Mouse (Mus musculus): ENCODE measurements around the gene Akt1s1. TPM values are rescaled to one million over a fixed set of nuclear protein-coding genes. Genes with fewer than 3 reads are reported as not detected.
A peak's percentile ranks its signal among the peaks of the same experiment; 100 is the strongest.

Gene Akt1s1
- polyA plus RNA-seq, 1 experiment from 2014 or later: 89.5 TPM

DNA sequence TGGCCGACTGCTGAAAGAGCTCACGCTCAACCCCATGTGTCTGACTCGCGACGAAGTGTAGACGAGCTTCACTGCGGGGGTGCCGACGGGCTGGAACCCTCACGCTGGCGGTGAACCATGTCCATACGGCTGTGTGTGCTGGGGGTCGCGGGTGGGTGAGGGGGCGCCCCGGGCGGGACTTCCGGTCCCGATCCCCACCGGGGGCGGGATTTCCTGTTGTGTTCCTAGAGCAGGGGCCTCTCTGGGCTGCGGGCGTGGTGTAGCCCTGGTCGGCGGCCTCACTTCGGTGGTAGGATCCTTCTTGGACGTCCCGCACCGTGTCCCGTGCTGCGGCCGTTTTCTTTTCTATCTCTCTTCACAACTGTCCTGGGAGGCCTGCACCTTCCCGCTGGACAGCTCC lies 1.4 kb downstream of the Akt1s1 start:
- WGBS: 1% methylated on average over 33 of the region's 33 CpGs
- H3K4me1 ChIP-seq: peaks cover 56% of the 10 kb centered on the region
- DNase-seq (ENCODE audit: low spot score): peak; percentile 86
- no peaks in the 10 kb centered on the region for H3K9me3 ChIP-seq (replicated peaks)
- H3K4me3 ChIP-seq: peak overlapping the region; percentile 85
- peak overlapping the region; percentile 97 for H3K27ac ChIP-seq (replicated peaks)
- no peaks in the 10 kb centered on the region for H3K27me3 ChIP-seq (ENCODE audit: low read depth, poor library complexity, severe bottlenecking)
- H3K36me3 ChIP-seq: peaks cover 39% of the 10 kb centered on the region

DNA sequence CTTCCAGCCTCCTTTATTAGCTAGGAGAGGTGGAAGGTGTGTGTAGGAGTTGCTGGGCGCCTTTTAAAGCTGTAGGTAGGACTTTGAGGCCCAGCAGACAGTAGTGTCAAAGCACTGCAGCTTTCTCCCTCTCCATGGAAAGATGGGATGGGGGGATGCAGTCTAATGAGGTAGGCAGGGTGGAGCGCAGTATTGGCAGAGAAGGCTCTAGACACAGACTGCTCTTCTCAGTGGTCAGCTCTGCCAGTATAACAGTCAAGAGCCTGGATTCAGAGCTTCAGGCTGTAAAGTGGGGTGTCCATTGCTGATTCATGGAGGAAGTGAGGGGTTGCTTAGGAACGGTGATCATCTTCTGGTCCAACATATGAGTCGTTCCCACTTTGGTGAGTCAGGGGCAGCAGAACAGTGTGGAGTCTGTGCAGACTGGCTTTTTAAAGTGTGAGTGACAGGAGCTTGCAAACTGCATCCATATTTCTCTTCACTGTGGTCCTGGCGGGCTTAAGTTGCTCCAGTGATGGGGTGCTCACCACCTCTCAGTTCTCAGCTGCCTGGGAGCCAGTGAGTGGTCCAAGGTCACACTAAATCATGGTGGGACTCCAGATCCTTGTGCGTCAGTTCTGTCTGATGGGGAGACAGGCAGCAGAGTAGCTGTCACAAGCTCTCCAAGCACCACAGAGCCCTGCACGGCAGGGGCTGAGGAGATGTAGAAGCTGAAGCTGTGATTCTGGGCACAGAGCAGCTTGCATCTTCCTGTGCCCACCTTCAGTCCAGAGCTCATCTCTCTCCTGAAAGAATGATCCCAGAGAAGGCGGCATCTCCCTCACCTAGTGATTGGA lies 2.2 kb downstream of the Akt1s1 start:
- H3K36me3 ChIP-seq: peaks cover 31% of the 10 kb centered on the region
- H3K27ac ChIP-seq (replicated peaks): peak overlapping the region; percentile 97
- DNase-seq (ENCODE audit: low spot score): no peak
- 84% methylated on average over 8 of the region's 8 CpGs for WGBS
- peaks cover 65% of the 10 kb centered on the region for H3K4me1 ChIP-seq
- H3K9me3 ChIP-seq (replicated peaks): no peaks in the 10 kb centered on the region
- H3K4me3 ChIP-seq: peak overlapping the region; percentile 85
- H3K27me3 ChIP-seq (ENCODE audit: low read depth, poor library complexity, severe bottlenecking): no peaks in the 10 kb centered on the region

DNA sequence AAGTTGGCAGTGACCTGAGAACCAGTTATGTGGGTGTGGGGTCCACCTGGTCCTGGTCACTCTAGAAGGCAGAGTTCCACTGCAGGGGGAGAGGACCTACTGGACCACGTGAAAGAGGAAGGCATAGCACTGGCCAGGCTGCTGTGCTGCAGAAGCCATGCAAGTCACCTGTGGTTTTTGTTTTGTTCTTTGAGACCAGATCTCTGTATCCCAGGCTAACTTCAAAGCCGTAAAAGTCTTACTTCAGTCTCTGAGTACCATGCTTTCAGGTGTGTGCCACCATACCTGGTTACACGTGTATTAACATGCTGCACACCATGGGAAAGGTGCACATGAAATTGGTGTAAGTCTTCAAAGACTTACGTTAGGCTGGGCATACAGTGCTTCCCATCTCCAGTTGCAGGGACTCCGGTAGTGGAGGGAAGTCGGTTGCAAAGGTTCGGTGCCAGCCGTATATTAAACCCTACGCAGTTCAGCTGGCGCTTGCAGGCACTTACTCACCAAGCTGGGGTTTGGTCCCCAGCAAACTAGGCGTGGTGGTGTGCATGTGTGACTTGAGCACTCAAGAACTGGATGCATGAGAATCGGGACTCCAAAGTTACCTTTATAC lies 2.9 kb downstream of the Akt1s1 start:
- peaks cover 23% of the 10 kb centered on the region for H3K36me3 ChIP-seq
- no peaks in the 10 kb centered on the region for H3K9me3 ChIP-seq (replicated peaks)
- 92% methylated on average over 12 of the region's 12 CpGs for WGBS
- H3K4me3 ChIP-seq: peak overlapping the region; percentile 85; the same call in 1 of the 2 replicates
- H3K27ac ChIP-seq (replicated peaks): no peak overlapping the region
- H3K4me1 ChIP-seq: peaks cover 71% of the 10 kb centered on the region
- no peak for DNase-seq (ENCODE audit: low spot score)
- H3K27me3 ChIP-seq (ENCODE audit: low read depth, poor library complexity, severe bottlenecking): no peaks in the 10 kb centered on the region

DNA sequence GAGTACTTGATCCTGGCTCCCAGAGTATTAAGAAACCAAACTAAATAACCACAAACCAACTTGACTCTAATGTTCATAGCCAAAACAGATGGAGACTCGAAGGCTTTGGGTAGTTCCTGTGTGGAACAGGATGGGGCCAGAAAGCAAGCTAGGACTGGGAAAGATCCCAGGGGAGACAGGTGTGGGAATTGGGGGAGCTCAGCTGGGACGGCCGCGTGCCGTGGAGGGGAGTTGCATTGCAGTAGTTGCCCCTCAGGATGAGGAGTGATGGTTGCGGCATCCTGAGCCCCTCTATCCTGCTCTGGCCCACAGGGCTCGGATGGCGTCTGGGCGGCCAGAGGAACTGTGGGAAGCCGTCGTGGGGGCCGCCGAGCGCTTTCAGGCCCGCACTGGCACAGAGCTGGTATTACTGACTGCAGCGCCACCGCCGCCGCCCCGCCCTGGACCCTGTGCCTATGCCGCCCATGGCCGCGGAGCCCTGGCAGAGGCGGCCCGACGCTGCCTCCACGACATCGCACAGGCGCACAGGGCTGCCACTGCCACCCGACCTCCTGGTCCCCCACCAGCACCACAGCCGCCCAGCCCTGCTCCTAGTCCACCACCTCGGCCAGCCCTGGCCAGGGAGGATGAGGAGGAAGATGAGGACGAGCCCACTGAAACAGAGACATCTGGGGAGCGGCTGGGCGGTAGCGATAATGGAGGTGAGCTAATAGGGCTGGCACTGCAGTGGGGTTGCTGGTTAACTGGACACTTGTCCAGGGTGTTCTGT lies 3.7 kb downstream of the Akt1s1 start:
- Histone ChIP-seq H3K36me3 (peaks cover 20% of the 10 kb centered on the region), H3K27ac (replicated peaks) (no peak overlapping the region), H3K4me3 (peak overlapping the region; percentile 28; the same call in 1 of the 2 replicates), H3K9me3 (replicated peaks) (no peaks in the 10 kb centered on the region), H3K4me1 (peaks cover 75% of the 10 kb centered on the region), H3K27me3 (ENCODE audit: low read depth, poor library complexity, severe bottlenecking) (no peaks in the 10 kb centered on the region)
- 93% methylated on average over 36 of the region's 36 CpGs for WGBS
- no peak for DNase-seq (ENCODE audit: low spot score)

DNA sequence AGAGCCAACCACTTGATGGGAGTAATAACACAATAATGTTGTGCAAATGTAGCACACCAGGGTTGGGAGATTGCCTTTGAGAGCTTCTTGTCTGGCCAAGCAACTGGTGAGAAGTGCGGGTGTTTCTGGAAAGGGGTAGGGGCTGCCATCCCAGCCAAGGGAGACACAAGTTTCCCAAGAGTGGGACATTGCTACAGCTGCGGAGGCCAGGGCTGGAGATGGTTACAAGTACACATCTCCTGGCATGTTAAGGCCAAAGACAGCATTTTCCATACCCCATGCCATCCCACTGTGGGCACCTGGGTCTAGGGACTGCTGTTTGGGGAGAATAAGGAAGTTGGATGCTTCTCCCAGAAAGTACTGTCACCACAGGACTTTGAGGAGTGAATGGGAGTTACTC lies 4.3 kb downstream of the Akt1s1 start:
- Histone ChIP-seq H3K4me1 (peaks cover 75% of the 10 kb centered on the region), H3K27me3 (ENCODE audit: low read depth, poor library complexity, severe bottlenecking) (no peaks in the 10 kb centered on the region), H3K27ac (replicated peaks) (no peak overlapping the region), H3K4me3 (peak overlapping the region; percentile 28; the same call in 1 of the 2 replicates), H3K9me3 (replicated peaks) (no peaks in the 10 kb centered on the region), H3K36me3 (peaks cover 20% of the 10 kb centered on the region)
- 94% methylated on average over 2 of the region's 2 CpGs for WGBS
- DNase-seq (ENCODE audit: low spot score): no peak

DNA sequence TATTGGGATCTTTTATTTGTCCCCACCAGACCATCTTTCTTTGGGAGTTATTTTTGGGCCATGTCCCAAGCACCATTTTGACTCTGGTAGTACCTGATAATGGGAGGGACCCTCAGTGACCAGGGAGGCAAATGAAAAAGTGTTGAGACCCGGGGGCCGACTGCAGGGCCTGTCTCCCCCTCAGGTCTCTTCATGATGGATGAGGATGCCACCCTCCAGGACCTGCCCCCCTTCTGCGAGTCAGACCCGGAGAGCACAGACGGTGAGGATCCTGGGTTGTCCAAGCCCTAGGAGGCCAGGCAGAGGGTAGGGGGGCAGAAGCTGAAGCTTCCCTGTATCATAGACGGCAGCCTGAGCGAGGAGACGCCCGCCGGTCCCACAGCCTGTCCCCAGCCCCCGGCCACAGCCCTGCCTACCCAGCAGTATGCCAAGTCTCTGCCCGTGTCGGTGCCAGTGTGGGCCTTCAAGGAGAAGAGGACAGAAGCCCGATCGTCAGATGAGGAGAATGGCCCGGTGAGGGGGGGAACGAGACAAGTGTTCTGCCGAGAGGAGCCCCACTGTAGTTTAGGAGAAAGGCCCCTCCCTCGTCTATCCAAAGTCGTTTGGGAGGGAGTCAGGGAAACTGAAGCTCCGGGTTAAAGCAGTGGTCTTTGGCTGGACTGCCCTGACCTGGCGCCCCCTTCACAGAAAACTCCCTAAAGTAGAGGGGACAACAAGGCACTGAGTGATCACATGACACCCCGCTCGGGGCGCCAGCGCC lies 5.0 kb downstream of the Akt1s1 start:
- Histone ChIP-seq H3K27me3 (ENCODE audit: low read depth, poor library complexity, severe bottlenecking) (no peaks in the 10 kb centered on the region), H3K4me3 (peak overlapping the region; percentile 59), H3K36me3 (peaks cover 23% of the 10 kb centered on the region), H3K9me3 (replicated peaks) (no peaks in the 10 kb centered on the region), H3K4me1 (peaks cover 79% of the 10 kb centered on the region), H3K27ac (replicated peaks) (peak overlapping the region; percentile 87)
- DNase-seq (ENCODE audit: low spot score): no peak
- 35% methylated on average over 26 of the region's 26 CpGs for WGBS

DNA sequence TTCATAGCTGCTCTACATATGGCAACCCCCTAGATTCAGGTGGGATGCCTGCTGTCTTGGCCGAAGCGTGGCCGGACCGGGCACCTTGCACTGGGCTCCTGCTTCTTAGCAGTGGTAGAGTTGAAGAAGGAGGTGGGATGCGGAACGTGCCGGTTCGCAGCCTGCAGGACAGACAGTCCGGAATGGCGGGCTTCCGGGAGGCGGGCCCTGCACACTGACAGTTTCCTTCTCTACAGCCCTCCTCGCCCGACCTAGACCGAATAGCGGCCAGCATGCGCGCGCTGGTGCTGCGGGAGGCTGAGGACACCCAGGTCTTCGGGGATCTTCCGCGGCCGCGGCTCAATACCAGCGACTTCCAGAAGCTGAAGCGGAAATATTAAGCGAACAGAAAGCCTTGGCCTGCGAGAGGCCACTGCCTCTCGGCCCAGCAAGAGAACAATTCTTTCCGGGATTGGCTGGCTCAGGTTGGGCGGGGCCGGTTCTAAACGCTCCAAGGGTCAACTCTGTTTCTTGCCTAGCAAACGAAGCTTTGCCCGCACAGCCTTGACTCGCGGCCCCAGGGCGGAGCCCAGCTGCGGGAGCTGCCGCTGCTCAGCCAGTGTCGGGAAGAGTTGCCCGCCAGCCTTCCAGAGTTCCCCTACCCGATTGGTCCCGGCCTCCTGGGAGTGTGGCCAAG lies 5.7 kb downstream of the Akt1s1 start:
- DNase-seq (ENCODE audit: low spot score): peak; percentile 83
- 2% methylated on average over 45 of the region's 45 CpGs for WGBS
- Histone ChIP-seq H3K36me3 (peaks cover 24% of the 10 kb centered on the region), H3K27ac (replicated peaks) (peak overlapping the region; percentile 87), H3K27me3 (ENCODE audit: low read depth, poor library complexity, severe bottlenecking) (no peaks in the 10 kb centered on the region), H3K4me1 (peaks cover 79% of the 10 kb centered on the region), H3K9me3 (replicated peaks) (no peaks in the 10 kb centered on the region), H3K4me3 (peak overlapping the region; percentile 59)

DNA sequence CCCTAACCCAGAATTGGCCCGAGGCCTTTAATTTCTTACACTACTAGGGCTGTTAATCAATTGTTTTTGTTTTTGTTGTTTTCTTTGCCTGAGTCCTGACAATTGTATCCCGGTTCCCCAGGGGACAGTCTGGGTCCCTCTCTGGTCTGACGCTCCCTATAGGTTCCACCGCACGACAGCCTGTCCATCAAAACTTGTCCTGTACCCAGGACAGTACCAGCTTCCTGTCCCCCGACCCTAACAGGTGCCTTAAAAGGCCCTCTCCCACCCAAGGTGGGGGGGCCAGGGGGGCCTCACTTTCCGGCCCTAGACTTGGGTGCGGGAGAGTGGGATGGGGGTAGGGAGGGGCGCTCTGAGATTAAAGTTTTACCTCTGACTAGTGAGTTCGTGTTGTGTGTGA lies 6.2 kb downstream of the Akt1s1 start:
- Histone ChIP-seq H3K27me3 (ENCODE audit: low read depth, poor library complexity, severe bottlenecking) (no peaks in the 10 kb centered on the region), H3K9me3 (replicated peaks) (no peaks in the 10 kb centered on the region), H3K4me3 (peak overlapping the region; percentile 59), H3K36me3 (peaks cover 30% of the 10 kb centered on the region), H3K4me1 (peaks cover 79% of the 10 kb centered on the region), H3K27ac (replicated peaks) (peak overlapping the region; percentile 87)
- 50% methylated on average over 10 of the region's 10 CpGs for WGBS
- no peak for DNase-seq (ENCODE audit: low spot score)

DNA sequence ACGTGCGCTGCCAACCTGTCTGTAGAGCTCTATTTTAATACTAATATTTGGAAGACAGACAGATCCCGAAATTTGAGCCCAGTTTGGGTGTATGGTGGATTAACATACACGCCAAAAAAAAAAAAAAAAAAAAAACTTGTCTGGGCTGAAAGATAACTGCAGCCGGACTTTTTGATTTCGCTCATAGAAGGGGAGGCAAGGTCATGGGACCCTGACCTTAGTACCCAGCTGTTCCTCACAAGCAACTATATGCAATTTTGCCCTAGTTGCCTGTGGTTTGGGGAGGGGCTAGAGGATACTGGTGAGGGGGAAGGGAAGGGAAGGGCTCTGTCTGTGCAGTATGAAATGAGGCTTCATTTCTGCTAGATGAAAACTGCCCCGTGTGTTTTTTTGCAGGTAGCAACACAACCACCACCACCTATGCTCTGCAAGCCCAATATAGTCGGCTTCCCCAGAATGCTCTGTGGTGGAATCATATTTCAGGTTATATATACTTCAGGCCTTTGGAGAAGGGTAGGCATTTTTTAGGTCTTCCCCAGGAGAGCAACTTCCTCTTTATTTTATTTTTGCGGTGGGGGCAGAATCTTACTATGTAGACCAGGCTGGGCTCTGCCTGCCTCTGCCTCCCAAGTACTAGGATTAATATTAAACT lies 7.6 kb downstream of the Akt1s1 start:
- H3K27me3 ChIP-seq (ENCODE audit: low read depth, poor library complexity, severe bottlenecking): no peaks in the 10 kb centered on the region
- peaks cover 35% of the 10 kb centered on the region for H3K36me3 ChIP-seq
- no peak for DNase-seq (ENCODE audit: low spot score)
- peaks cover 78% of the 10 kb centered on the region for H3K4me1 ChIP-seq
- peak overlapping the region; percentile 94 for H3K27ac ChIP-seq (replicated peaks)
- no peaks in the 10 kb centered on the region for H3K9me3 ChIP-seq (replicated peaks)
- 69% methylated on average over 9 of the region's 9 CpGs for WGBS
- peak overlapping the region; percentile 91 for H3K4me3 ChIP-seq

DNA sequence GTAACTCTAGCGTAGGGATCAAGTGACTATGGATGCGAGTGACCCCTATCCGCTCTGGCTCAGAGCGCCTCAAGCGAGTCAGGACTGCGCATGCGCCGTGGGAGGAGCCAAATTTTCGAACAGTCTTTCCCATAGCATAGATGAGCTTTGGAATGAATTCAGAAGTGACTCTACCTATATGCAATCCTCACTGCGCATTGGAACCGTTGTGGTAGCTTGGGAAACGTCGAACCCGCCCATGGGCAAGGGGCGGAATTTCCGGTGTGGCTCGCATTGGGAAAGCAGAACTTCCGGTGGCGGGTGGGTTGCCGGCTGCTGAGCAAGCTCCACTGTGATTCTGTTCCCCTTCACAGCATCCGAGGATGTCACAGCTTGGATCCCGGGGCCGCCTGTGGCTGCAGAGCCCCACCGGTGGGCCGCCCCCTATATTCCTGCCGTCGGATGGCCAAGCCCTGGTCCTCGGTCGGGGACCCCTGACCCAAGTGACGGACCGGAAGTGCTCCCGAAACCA lies 8.3 kb downstream of the Akt1s1 start, which contains the start of gene Pnkp:
TSS of gene Pnkp (plus strand) at position 98 of the 511 bp plus-strand sequence.
- H3K4me1 ChIP-seq: peaks cover 78% of the 10 kb centered on the region
- no peaks in the 10 kb centered on the region for H3K9me3 ChIP-seq (replicated peaks)
- peak; percentile 90 for DNase-seq (ENCODE audit: low spot score)
- peaks cover 38% of the 10 kb centered on the region for H3K36me3 ChIP-seq
- no peaks in the 10 kb centered on the region for H3K27me3 ChIP-seq (ENCODE audit: low read depth, poor library complexity, severe bottlenecking)
- peak within 1 kb of the TSS; percentile 91 for H3K4me3 ChIP-seq
- under 1% methylated on average over 32 of the region's 32 CpGs for WGBS
- peak within 1 kb of the TSS; percentile 94 for H3K27ac ChIP-seq (replicated peaks)

DNA sequence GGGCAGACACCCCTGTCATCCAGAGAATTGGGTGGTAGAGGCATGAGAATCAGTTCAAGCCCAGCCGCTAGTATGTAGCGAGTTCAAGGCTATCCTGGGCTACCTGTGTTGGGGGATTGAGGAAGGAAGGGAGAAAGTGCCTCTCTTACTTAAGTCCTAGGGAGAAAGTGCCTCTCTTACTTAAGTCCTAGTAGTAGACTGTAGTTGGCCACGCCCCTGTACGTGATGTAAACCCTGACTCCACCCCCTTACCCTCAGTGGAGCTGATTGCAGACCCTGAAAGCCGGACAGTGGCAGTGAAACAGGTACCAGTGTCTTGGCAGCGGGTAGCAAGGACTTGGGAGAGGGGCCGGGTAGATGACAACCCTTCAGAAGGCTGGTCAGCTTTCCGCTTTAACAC lies 9.1 kb downstream of the Akt1s1 start:
- Histone ChIP-seq H3K4me1 (peaks cover 71% of the 10 kb centered on the region), H3K9me3 (replicated peaks) (no peaks in the 10 kb centered on the region), H3K4me3 (peak overlapping the region; percentile 91), H3K27me3 (ENCODE audit: low read depth, poor library complexity, severe bottlenecking) (no peaks in the 10 kb centered on the region), H3K36me3 (peaks cover 40% of the 10 kb centered on the region), H3K27ac (replicated peaks) (peak overlapping the region; percentile 94)
- DNase-seq (ENCODE audit: low spot score): no peak
- WGBS: 32% methylated on average over 8 of the region's 8 CpGs
